Mouse (Mus musculus) CH12.LX (cell line): ENCODE data around the gene Pex7. TPM values are rescaled to one million over a fixed set of nuclear protein-coding genes. Genes with fewer than 3 reads are reported as not detected.

ENCODE experiments used
- DNase-seq: peaks from one replicate; pipeline ENCODE4 v3.0.0-alpha.2; 2013; ENCODE audit errors: extremely low read depth
- H3K27ac ChIP-seq: 2 replicates; pipeline ENCODE4 v1.5.1; 2012; ENCODE audit warnings: low read depth, mild to moderate bottlenecking, control low read depth, moderate library complexity; ENCODE audit not compliant: insufficient read depth
- H3K27me3 ChIP-seq: replicated peaks from 2 replicates; pipeline ENCODE3; 2012; ENCODE audit warnings: inconsistent platforms
- H3K36me3 ChIP-seq, 2 experiments: replicated peaks in 1 of 2; 2 replicates each; pipeline versions ENCODE3 to v1.6.1; 2012; ENCODE audit warnings: inconsistent platforms in 1 of 2, low read length in 1 of 2, mild to moderate bottlenecking in 1 of 2, mixed read lengths in 1 of 2, moderate library complexity in 1 of 2; ENCODE audit not compliant: control insufficient read depth in 1 of 2, insufficient read depth in 1 of 2
- H3K4me1 ChIP-seq, 2 experiments: 2 replicates each; pipeline ENCODE4 v1.6.1; 2012; ENCODE audit warnings: inconsistent platforms in 1 of 2, moderate library complexity in 1 of 2; ENCODE audit not compliant: insufficient read depth in 2 of 2, control insufficient read depth in 1 of 2
- H3K4me2 ChIP-seq: 2 replicates; pipeline ENCODE4 v1.6.1; 2012; ENCODE audit warnings: low read depth, mild to moderate bottlenecking, control low read depth; ENCODE audit not compliant: poor library complexity, insufficient read depth, severe bottlenecking
- H3K4me3 ChIP-seq, 3 experiments: fragments of 150-350 bp in 1 of 3; sonication (generic) in 1 of 3; replicated peaks in 1 of 3; 2 replicates each; pipeline versions ENCODE3 to v1.5.1; 2011 to 2012; ENCODE audit warnings: low read depth in 2 of 3, low read length in 2 of 3, mild to moderate bottlenecking in 2 of 3, moderate library complexity in 2 of 3, control low read depth in 1 of 3, improper control_type of control experiment in 1 of 3, inconsistent platforms in 1 of 3, mixed read lengths in 1 of 3; ENCODE audit not compliant: poor library complexity in 1 of 3
- H3K79me2 ChIP-seq: replicated peaks from 2 replicates; pipeline ENCODE4 v1.6.1; 2012; ENCODE audit warnings: mild to moderate bottlenecking, moderate library complexity; ENCODE audit not compliant: control insufficient read depth, poor library complexity, insufficient read depth, severe bottlenecking; ENCODE audit errors: extremely low read depth
- H3K9ac ChIP-seq: 2 replicates; pipeline ENCODE4 v1.6.1; 2012; ENCODE audit warnings: low read depth, mild to moderate bottlenecking, control low read depth, moderate library complexity; ENCODE audit not compliant: insufficient read depth
- H3K9me3 ChIP-seq: replicated peaks from 2 replicates; pipeline ENCODE3; 2012; ENCODE audit warnings: low read length, inconsistent platforms, mixed read lengths
- BHLHE40 ChIP-seq: IDR thresholded peaks from 2 replicates; pipeline ENCODE4 v1.6.1; 2011; ENCODE audit warnings: mild to moderate bottlenecking, low read depth, low read length, improper control_type of control experiment
- CTCF ChIP-seq, 2 experiments: IDR thresholded peaks in 1 of 2; conservative IDR thresholded peaks in 1 of 2; 2 replicates each; pipeline ENCODE4 v1.5.1; 2011 to 2012; ENCODE audit warnings: low read depth in 2 of 2, low read length in 2 of 2, improper control_type of control experiment in 1 of 2, inconsistent platforms in 1 of 2, mild to moderate bottlenecking in 1 of 2, moderate library complexity in 1 of 2
- EP300 ChIP-seq: IDR thresholded peaks from 2 replicates; pipeline ENCODE4 v1.6.1; 2011; ENCODE audit warnings: low read length, improper control_type of control experiment
- ETS1 ChIP-seq: conservative IDR thresholded peaks from 2 replicates; pipeline ENCODE4 v1.6.1; 2012; ENCODE audit warnings: low read depth, mild to moderate bottlenecking, inconsistent platforms, low read length, improper control_type of control experiment, moderate library complexity
- HCFC1 ChIP-seq: IDR thresholded peaks from 2 replicates; pipeline ENCODE4 v1.6.1; 2012; ENCODE audit warnings: low read depth, mild to moderate bottlenecking, inconsistent platforms, low read length, improper control_type of control experiment
- IRF4 ChIP-seq: IDR thresholded peaks from 2 replicates; pipeline ENCODE4 v1.6.1; 2014; ENCODE audit warnings: low read depth, mild to moderate bottlenecking, inconsistent platforms, low read length, improper control_type of control experiment
- MAFK ChIP-seq: IDR thresholded peaks from 2 replicates; pipeline ENCODE4 v1.6.1; 2011; ENCODE audit warnings: low read length, improper control_type of control experiment; ENCODE audit not compliant: insufficient replicate concordance
- MEF2A ChIP-seq: IDR thresholded peaks from 2 replicates; pipeline ENCODE4 v1.6.1; 2014; ENCODE audit warnings: low read depth, mild to moderate bottlenecking, inconsistent platforms, low read length, improper control_type of control experiment, borderline replicate concordance
- MXI1 ChIP-seq: IDR thresholded peaks from 2 replicates; pipeline ENCODE4 v1.6.1; 2011; ENCODE audit warnings: mild to moderate bottlenecking, low read depth, low read length, improper control_type of control experiment
- NELFE ChIP-seq: IDR thresholded peaks from 2 replicates; pipeline ENCODE4 v1.6.1; 2011; ENCODE audit warnings: low read depth, low read length, improper control_type of control experiment
- SMC3 ChIP-seq: IDR thresholded peaks from 2 replicates; pipeline ENCODE4 v1.6.1; 2011; ENCODE audit warnings: low read depth, low read length, improper control_type of control experiment
- TCF12 ChIP-seq: IDR thresholded peaks from 2 replicates; pipeline ENCODE4 v1.6.1; 2014; ENCODE audit warnings: low read depth, mild to moderate bottlenecking, inconsistent platforms, low read length, improper control_type of control experiment
- UBTF ChIP-seq: IDR thresholded peaks from 2 replicates; pipeline ENCODE4 v1.6.1; 2012; ENCODE audit warnings: low read depth, mild to moderate bottlenecking, inconsistent platforms, low read length, improper control_type of control experiment, moderate library complexity
- USF2 ChIP-seq: conservative IDR thresholded peaks from 2 replicates; pipeline ENCODE4 v1.6.1; 2011; ENCODE audit warnings: low read depth, low read length, improper control_type of control experiment
- ZNF384 ChIP-seq: IDR thresholded peaks from 2 replicates; pipeline ENCODE4 v1.6.1; 2012; ENCODE audit warnings: low read depth, low read length, improper control_type of control experiment, inconsistent platforms
- dilution Hi-C: fragments of 300-500 bp; cut with MboI; formaldehyde crosslinking; loops from 2 replicates; pipeline ENCODE4 v1.14.3; 2020; ENCODE audit warnings: low sequenced_read_pairs; ENCODE audit not compliant: extremely low pct_unique_long_range_greater_than_20kb, extremely low pct_ligation_motif_present
- in situ Hi-C: fragments of 300-500 bp; cut with MboI; formaldehyde crosslinking; loops from 3 replicates; pipeline ENCODE4 v1.14.3; 2019; ENCODE audit warnings: low sequenced_read_pairs, low pct_ligation_motif_present, low pct_unique_long_range_greater_than_20kb, mixed read lengths
- polyA plus RNA-seq: library from polyadenylated mRNA; unstranded; fragments of >175 nt; gene quantifications from 2 replicates; pipeline ENCODE4 v1.2.1, GENCODE M21; 2012; ENCODE audit warnings: low read depth; ENCODE audit not compliant: insufficient read length
- total RNA-seq, 2 experiments: library from RNA; depleted of rRNA; stranded (reverse); fragments of 300-350 nt in 1 of 2; fragments of >200 nt in 1 of 2; gene quantifications; 2 replicates each; pipeline ENCODE4 v1.2.3; 2012 to 2014

Gene Pex7
- total and polyA plus RNA-seq, 3 experiments = 26.5 to 53.6 (median 30.2) TPM

DNA sequence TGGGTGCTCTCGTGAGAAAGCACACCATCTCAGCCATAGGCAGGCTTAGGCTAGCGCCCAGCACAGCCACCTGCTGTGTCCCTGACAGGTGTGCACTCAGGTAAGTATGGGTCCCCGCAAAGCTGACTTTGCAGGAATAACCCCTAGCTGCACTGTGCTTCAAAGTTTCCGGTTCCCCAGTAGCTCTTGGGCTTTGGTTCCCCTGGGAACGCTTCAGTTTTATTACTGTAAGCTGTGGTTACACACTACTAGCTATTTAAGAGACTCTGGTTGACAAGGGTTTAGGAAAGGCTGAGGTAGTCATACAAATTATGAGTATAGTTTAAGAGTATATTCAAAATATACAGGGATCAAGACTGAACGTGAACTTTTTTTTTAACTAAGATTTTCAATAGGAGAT is 54.7 kb downstream of the Pex7 start:
- peak; percentile 62 for DNase-seq
- Histone ChIP-seq H3K36me3 (no peaks in the 10 kb centered on the region), H3K79me2 (no peaks in the 10 kb centered on the region), H3K4me3 (no peak overlapping the region), H3K9ac (no peak overlapping the region), H3K4me1 (peaks cover 14 to 38% of the 10 kb centered on the region in 2 experiments), H3K27me3 (peaks cover 35% of the 10 kb centered on the region), H3K9me3 (peaks cover 14% of the 10 kb centered on the region), H3K27ac (no peak overlapping the region)
- dilution Hi-C loops = no loop called here
- in situ Hi-C loops = no loop called here
- TF ChIP-seq EP300 = peak; percentile 36; the same call in 1 of the 2 replicates
- TF ChIP-seq TCF12 = no peak
- TF ChIP-seq ETS1 = 0 out of 2 replicates have a peak, but pooled peaks have one; percentile 9
- peak; percentile 22; the same call in 1 of the 2 replicates for TF ChIP-seq MAFK
- 0 out of 2 replicates have a peak, but pooled peaks have one; percentile 9 for TF ChIP-seq IRF4
- TF ChIP-seq, all 38 proteins: peak for 4
- no peak overlapping the region for H3K4me2 ChIP-seq

DNA sequence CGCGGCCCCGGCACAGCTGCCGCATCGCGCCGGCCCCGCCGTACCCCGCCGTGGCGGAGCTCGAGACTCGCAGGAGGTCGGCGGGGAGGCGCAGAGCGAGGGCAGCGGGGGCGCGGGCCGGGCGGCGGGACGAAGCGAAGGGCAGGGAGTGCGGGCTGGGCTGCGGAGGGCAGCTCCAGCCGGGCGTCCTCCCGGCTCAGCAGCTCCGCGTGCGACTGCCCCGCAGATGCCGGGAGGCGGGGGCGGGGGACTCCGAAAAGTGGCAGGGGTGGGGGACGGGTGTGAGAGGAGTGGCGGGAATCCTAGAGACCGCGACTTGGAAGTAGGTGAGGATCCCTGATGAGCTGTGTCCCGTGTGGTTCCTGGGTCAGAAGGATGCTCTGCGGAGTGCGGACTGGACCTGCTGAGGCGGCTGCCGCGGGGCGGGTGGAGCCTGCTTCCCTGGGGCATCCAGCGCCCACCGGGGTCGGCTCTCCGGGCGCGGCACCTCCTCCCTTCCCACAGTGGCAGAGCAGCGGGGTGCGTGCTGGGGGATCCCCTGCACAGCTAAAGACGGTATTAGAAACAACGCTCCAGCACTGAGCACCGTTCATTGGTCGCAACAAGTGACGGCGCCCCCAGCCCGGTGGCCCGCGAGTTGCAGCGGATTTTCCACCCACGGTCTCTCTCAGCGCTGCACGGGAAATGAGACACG is 56.3 kb downstream of the Pex7 start, which contains the start of gene Slc35d3:
Slc35d3 (minus strand) TSS at position 462 of the 694 bp plus-strand sequence.
- H3K36me3 ChIP-seq = no peaks in the 10 kb centered on the region
- peaks cover 14 to 38% of the 10 kb centered on the region in 2 experiments for H3K4me1 ChIP-seq
- peak within 1 kb of the TSS; percentile 99 for H3K4me2 ChIP-seq
- peak within 1 kb of the TSS; percentile 23 to 59 (median 50) for H3K4me3 ChIP-seq
- H3K9me3 ChIP-seq = peaks cover 14% of the 10 kb centered on the region
- peaks cover 35% of the 10 kb centered on the region for H3K27me3 ChIP-seq
- peak; percentile 23 for DNase-seq
- H3K79me2 ChIP-seq = no peaks in the 10 kb centered on the region
- dilution Hi-C loops (no loop called here), in situ Hi-C loops (no loop called here)
- no peak within 1 kb of the TSS for H3K27ac ChIP-seq
- TF ChIP-seq MAFK (no peak), HCFC1 (no peak), TCF12 (no peak), SMC3 (no peak), MEF2A (no peak), CTCF (conservative IDR thresholded peaks at IDR 0.05 in 1 of 2, IDR thresholded peaks at IDR 0.05 in 1 of 2; ENCODE audit: low read depth in 2 of 2, low read length in 2 of 2) (peak in 1 of 2 experiments; percentile 28; a peak in 1 of 4 replicates), BHLHE40 (0 out of 2 replicates have a peak, but pooled peaks have one; percentile 21), UBTF (peak; percentile 78; the same call in 1 of the 2 replicates), ZNF384 (no peak), MXI1 (0 out of 2 replicates have a peak, but pooled peaks have one; percentile 28), USF2 (no peak), NELFE (no peak)
- H3K9ac ChIP-seq = peak within 1 kb of the TSS; percentile 8; the same call in 1 of the 2 replicates
